Mouse (Mus musculus): ENCODE measurements at regions not wholly inside any gene's neighbourhood (a gene's known extent, or its start where the extent isn't known, plus 50 kb on each side); places are given as distances from the start of the nearest gene placed in this dataset.

DNA sequence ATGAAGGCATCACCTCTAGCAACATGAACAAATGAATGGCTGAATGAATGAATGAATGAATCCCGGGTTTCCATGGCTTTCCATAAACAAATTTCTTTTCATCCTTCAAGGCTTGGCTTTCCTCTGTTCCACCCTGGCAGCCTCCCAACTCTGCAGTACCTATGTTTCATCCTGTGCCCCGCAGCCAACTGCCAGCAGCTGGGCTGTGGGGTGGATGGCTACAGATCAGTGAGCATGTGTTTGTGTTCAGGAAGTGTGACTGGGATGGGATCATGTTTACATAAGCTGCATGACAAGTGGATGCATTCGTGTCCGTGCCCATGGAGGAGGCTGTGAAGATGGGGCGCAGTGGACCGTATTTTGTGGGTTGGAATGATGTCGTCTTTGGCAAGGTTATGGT, 200.5 kb upstream of the Sulf2 start:
- peaks cover 8% of the 10 kb centered on the region for H3K4me1 ChIP-seq (ENCODE audit: control insufficient read depth, insufficient read depth, low read length)
- intact Hi-C loops (cut with DNase I) = loop anchor here (5.0 kb wide), 2 partner anchors 41 to 86 kb away; no protein-coding TSS in a partner anchor
- H3K4me3 ChIP-seq = no peak overlapping the region
- no peak overlapping the region for H3K9ac ChIP-seq (ENCODE audit: low read depth, low read length)
- WGBS = 80% methylated on average over 7 of the region's 7 CpGs
- H3K36me3 ChIP-seq (ENCODE audit: control insufficient read depth, insufficient read depth, low read length) = no peaks in the 10 kb centered on the region
- TF ChIP-seq CTCF (IDR thresholded peaks at IDR 0.05) = no peak
- TF ChIP-seq POLR2A (IDR thresholded peaks at IDR 0.05; ENCODE audit: insufficient read depth, low read depth, low read length) = no peak
- TF ChIP-seq EP300 (IDR thresholded peaks at IDR 0.05; ENCODE audit: insufficient read depth, low read depth, low read length) = no peak
- no peak overlapping the region for H3K27ac ChIP-seq
- no peak for DNase-seq
- H3K79me2 ChIP-seq (replicated peaks; ENCODE audit: control insufficient read depth, insufficient read depth, low read length) = no peaks in the 10 kb centered on the region
- H3K27me3 ChIP-seq (ENCODE audit: control insufficient read depth, insufficient read depth, low read length) = no peaks in the 10 kb centered on the region

GRCm38 (mm10) chr2:166355446-166355845, 200.0 kb upstream of the Sulf2 start:
- DNase-seq = no peak
- TF ChIP-seq EP300 (IDR thresholded peaks at IDR 0.05; ENCODE audit: insufficient read depth, low read depth, low read length) (no peak), POLR2A (IDR thresholded peaks at IDR 0.05; ENCODE audit: insufficient read depth, low read depth, low read length) (no peak), CTCF (IDR thresholded peaks at IDR 0.05) (no peak)
- H3K36me3 ChIP-seq (ENCODE audit: control insufficient read depth, insufficient read depth, low read length) = no peaks in the 10 kb centered on the region
- no peaks in the 10 kb centered on the region for H3K27me3 ChIP-seq (ENCODE audit: control insufficient read depth, insufficient read depth, low read length)
- peaks cover 8% of the 10 kb centered on the region for H3K4me1 ChIP-seq (ENCODE audit: control insufficient read depth, insufficient read depth, low read length)
- no peaks in the 10 kb centered on the region for H3K79me2 ChIP-seq (replicated peaks; ENCODE audit: control insufficient read depth, insufficient read depth, low read length)
- intact Hi-C loops (cut with DNase I) = loop anchor here (5.0 kb wide), 2 partner anchors 42 to 87 kb away; no protein-coding TSS in a partner anchor
- no peak overlapping the region for H3K27ac ChIP-seq
- WGBS = 54% methylated on average over 6 of the region's 6 CpGs
- H3K4me3 ChIP-seq = no peak overlapping the region
- no peak overlapping the region for H3K9ac ChIP-seq (ENCODE audit: low read depth, low read length)

DNA sequence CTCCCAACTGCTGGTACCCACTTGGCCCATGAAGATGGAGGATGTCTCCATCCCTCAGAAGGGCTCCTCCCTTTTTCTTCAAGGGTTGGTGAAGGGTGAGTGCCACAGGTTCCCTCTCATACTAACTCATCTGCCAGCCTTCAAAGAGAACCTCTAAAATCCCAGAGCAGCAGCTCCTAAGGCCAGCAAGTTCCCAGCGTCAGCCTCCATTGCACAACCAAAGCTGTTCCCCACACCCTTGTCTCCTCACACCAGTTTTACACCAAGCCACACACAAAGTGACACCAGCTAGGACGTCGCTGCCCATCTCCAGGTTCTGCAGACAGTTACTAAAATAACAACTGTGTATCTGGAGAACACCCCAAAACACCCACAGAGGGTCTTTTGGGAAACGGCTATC, 198.9 kb upstream of the Sulf2 start:
- Histone ChIP-seq H3K9ac (ENCODE audit: low read depth, low read length) (no peak overlapping the region), H3K27ac (no peak overlapping the region), H3K36me3 (ENCODE audit: control insufficient read depth, insufficient read depth, low read length) (no peaks in the 10 kb centered on the region), H3K79me2 (replicated peaks; ENCODE audit: control insufficient read depth, insufficient read depth, low read length) (no peaks in the 10 kb centered on the region), H3K4me1 (ENCODE audit: control insufficient read depth, insufficient read depth, low read length) (peaks cover 5% of the 10 kb centered on the region), H3K27me3 (ENCODE audit: control insufficient read depth, insufficient read depth, low read length) (no peaks in the 10 kb centered on the region), H3K4me3 (no peak overlapping the region)
- TF ChIP-seq EP300 (IDR thresholded peaks at IDR 0.05; ENCODE audit: insufficient read depth, low read depth, low read length) (no peak), CTCF (IDR thresholded peaks at IDR 0.05) (no peak), POLR2A (IDR thresholded peaks at IDR 0.05; ENCODE audit: insufficient read depth, low read depth, low read length) (no peak)
- intact Hi-C loops (cut with DNase I) = no loop called here
- 87% methylated on average over 4 of the region's 4 CpGs for WGBS
- no peak for DNase-seq

DNA sequence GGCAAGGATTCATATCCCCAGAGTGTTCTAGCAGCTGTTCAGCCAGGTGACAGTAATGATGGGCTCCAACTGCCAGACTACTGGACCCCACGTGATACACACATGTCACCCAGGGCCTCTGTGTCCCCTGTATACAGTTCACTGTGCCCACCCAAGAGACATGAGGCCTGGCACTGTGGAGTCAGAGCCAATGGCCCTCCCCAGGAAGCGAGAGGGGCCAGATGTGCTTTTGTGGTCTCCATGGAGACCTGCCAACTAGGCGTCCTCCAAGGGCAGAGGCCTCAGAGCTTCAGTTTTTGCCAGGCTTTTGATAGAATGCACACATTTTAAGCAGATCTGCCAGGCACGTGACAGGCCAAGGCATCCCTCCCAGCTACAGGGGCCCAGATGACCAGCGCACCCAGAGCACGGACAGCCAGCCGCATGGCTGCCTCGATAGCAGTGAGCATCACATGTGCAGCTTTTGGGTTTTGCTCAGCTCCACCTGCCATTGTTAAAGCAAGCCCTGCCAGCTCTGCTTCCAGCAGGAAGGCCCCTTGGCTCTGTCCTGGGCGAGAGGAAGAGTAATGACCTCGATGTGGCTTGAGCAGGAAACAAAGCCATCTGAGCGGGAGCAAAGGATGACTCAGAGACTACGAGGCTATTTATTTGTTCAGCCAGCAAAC, 198.1 kb upstream of the Sulf2 start:
- no peaks in the 10 kb centered on the region for H3K27me3 ChIP-seq (ENCODE audit: control insufficient read depth, insufficient read depth, low read length)
- intact Hi-C loops (cut with DNase I) = no loop called here
- H3K36me3 ChIP-seq (ENCODE audit: control insufficient read depth, insufficient read depth, low read length) = no peaks in the 10 kb centered on the region
- peaks cover 5% of the 10 kb centered on the region for H3K4me1 ChIP-seq (ENCODE audit: control insufficient read depth, insufficient read depth, low read length)
- DNase-seq = peak; percentile 56 to 62
- H3K4me3 ChIP-seq = no peak overlapping the region
- no peak overlapping the region for H3K9ac ChIP-seq (ENCODE audit: low read depth, low read length)
- H3K27ac ChIP-seq = no peak overlapping the region; the same call in 1 of the 2 replicates
- 0 out of 2 replicates have a peak, but pooled peaks have one; percentile 26 for TF ChIP-seq EP300 (IDR thresholded peaks at IDR 0.05; ENCODE audit: insufficient read depth, low read depth, low read length)
- TF ChIP-seq CTCF (IDR thresholded peaks at IDR 0.05) = no peak
- no peak for TF ChIP-seq POLR2A (IDR thresholded peaks at IDR 0.05; ENCODE audit: insufficient read depth, low read depth, low read length)
- no peaks in the 10 kb centered on the region for H3K79me2 ChIP-seq (replicated peaks; ENCODE audit: control insufficient read depth, insufficient read depth, low read length)
- WGBS = 45% methylated on average over 12 of the region's 12 CpGs

DNA sequence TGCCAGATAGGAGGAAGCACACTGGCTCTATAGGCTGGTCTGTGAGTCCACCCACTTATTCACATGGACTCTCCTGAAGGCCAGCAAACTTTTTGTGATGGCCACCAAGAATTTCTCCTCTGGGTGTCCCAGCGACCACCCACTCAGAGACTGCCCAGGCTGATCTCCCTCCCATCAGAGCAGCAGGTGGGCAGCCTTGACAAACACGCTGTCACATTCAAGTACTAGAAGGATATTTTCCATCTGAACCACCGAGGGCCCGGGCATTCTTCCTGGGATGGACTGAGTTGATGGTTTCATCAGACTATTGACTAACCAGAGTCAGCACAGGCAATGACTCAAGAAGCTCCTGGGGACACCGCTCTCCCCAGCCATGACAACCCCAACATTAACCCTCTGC, 196.5 kb upstream of the Sulf2 start:
- Histone ChIP-seq H3K4me3 (no peak overlapping the region), H3K79me2 (replicated peaks; ENCODE audit: control insufficient read depth, insufficient read depth, low read length) (no peaks in the 10 kb centered on the region), H3K4me1 (ENCODE audit: control insufficient read depth, insufficient read depth, low read length) (peaks cover 3% of the 10 kb centered on the region), H3K36me3 (ENCODE audit: control insufficient read depth, insufficient read depth, low read length) (no peaks in the 10 kb centered on the region), H3K27me3 (ENCODE audit: control insufficient read depth, insufficient read depth, low read length) (no peaks in the 10 kb centered on the region), H3K27ac (no peak overlapping the region), H3K9ac (ENCODE audit: low read depth, low read length) (no peak overlapping the region)
- intact Hi-C loops (cut with DNase I) = no loop called here
- 91% methylated on average over 5 of the region's 5 CpGs for WGBS
- no peak for TF ChIP-seq CTCF (IDR thresholded peaks at IDR 0.05)
- no peak for TF ChIP-seq EP300 (IDR thresholded peaks at IDR 0.05; ENCODE audit: insufficient read depth, low read depth, low read length)
- no peak for TF ChIP-seq POLR2A (IDR thresholded peaks at IDR 0.05; ENCODE audit: insufficient read depth, low read depth, low read length)
- no peak for DNase-seq

- TF ChIP-seq CTCF (IDR thresholded peaks at IDR 0.05) = no peak
- TF ChIP-seq POLR2A (IDR thresholded peaks at IDR 0.05; ENCODE audit: insufficient read depth, low read depth, low read length) = no peak
- no peak for TF ChIP-seq EP300 (IDR thresholded peaks at IDR 0.05; ENCODE audit: insufficient read depth, low read depth, low read length)
- Histone ChIP-seq H3K27ac (no peak overlapping the region), H3K79me2 (replicated peaks; ENCODE audit: control insufficient read depth, insufficient read depth, low read length) (no peaks in the 10 kb centered on the region), H3K4me3 (no peak overlapping the region), H3K36me3 (ENCODE audit: control insufficient read depth, insufficient read depth, low read length) (no peaks in the 10 kb centered on the region), H3K9ac (ENCODE audit: low read depth, low read length) (no peak overlapping the region), H3K4me1 (ENCODE audit: control insufficient read depth, insufficient read depth, low read length) (peaks cover 3% of the 10 kb centered on the region), H3K27me3 (ENCODE audit: control insufficient read depth, insufficient read depth, low read length) (no peaks in the 10 kb centered on the region)
- WGBS = 90% methylated on average over 9 of the region's 9 CpGs
- intact Hi-C loops (cut with DNase I) = no loop called here
- no peak for DNase-seq
These were observed 196.1 kb upstream of the Sulf2 start for GRCm38 (mm10) chr2:166351581-166351980.

All from heart, adult 2 months (tissue).